Mouse (Mus musculus): ENCODE measurements around the gene Acap1. TPM values are rescaled to one million over a fixed set of nuclear protein-coding genes. Genes with fewer than 3 reads are reported as not detected.

Acap1 gene
- total and polyA plus RNA-seq, 3 experiments: 0.65 to 3.3 (median 1.1) TPM

- Histone ChIP-seq H3K79me2 (replicated peaks; ENCODE audit: control insufficient read depth, insufficient read depth, low read length) (no peaks in the 10 kb centered on the region), H3K4me3 (no peak overlapping the region), H3K36me3 (ENCODE audit: control insufficient read depth, insufficient read depth, low read length) (no peaks in the 10 kb centered on the region), H3K27ac (no peak overlapping the region), H3K27me3 (ENCODE audit: control insufficient read depth, insufficient read depth, low read length) (no peaks in the 10 kb centered on the region), H3K9ac (ENCODE audit: low read depth, low read length) (no peak overlapping the region), H3K4me1 (ENCODE audit: control insufficient read depth, insufficient read depth, low read length) (peaks cover 1% of the 10 kb centered on the region; the same call in 1 of the 2 replicates)
- no peak for DNase-seq
- intact Hi-C loops (cut with DNase I): loop anchor here (5.0 kb wide), 1 partner anchor 273 kb away; no protein-coding TSS in a partner anchor
- TF ChIP-seq EP300 (IDR thresholded peaks at IDR 0.05; ENCODE audit: insufficient read depth, low read depth, low read length): no peak
- TF ChIP-seq POLR2A (IDR thresholded peaks at IDR 0.05; ENCODE audit: insufficient read depth, low read depth, low read length): no peak
- no peak for TF ChIP-seq CTCF (IDR thresholded peaks at IDR 0.05)
- WGBS: 41% methylated on average over 4 of the region's 4 CpGs
These were observed 34.4 kb upstream of the Acap1 start for GRCm38 (mm10) chr11:69929712-69930111.

DNA sequence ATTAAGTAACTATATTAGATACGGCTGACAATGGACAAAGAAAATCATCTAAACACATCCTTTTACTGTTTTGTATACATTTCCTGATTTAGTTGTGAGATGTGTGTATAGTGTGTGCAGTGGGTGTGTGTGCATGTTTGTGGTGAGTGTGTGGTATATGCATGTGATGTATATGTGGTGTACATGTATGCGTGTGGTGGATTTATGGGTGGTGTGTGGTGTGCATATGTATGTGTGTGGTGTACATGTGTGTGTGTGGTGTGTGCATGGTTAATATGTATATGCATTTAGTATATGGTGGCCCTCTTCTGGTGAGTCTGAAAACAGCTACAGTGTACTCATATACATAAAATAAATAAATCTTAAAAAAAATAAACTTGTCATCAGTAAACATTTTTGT lies 32.2 kb upstream of the Acap1 start:
- no peaks in the 10 kb centered on the region for H3K36me3 ChIP-seq (ENCODE audit: control insufficient read depth, insufficient read depth, low read length)
- H3K4me3 ChIP-seq: no peak overlapping the region
- H3K79me2 ChIP-seq (replicated peaks; ENCODE audit: control insufficient read depth, insufficient read depth, low read length): no peaks in the 10 kb centered on the region
- H3K4me1 ChIP-seq (ENCODE audit: control insufficient read depth, insufficient read depth, low read length): no peaks in the 10 kb centered on the region; the same call in 1 of the 2 replicates
- no peak overlapping the region for H3K27ac ChIP-seq
- 95% methylated on average over 2 of the region's 2 CpGs for whole genome bisulfite sequencing
- TF ChIP-seq EP300 (IDR thresholded peaks at IDR 0.05; ENCODE audit: insufficient read depth, low read depth, low read length) (no peak), CTCF (IDR thresholded peaks at IDR 0.05) (no peak), POLR2A (IDR thresholded peaks at IDR 0.05; ENCODE audit: insufficient read depth, low read depth, low read length) (no peak)
- no peak for DNase-seq
- intact Hi-C loops (cut with DNase I): no loop called here
- H3K9ac ChIP-seq (ENCODE audit: low read depth, low read length): no peak overlapping the region
- no peaks in the 10 kb centered on the region for H3K27me3 ChIP-seq (ENCODE audit: control insufficient read depth, insufficient read depth, low read length)

DNA sequence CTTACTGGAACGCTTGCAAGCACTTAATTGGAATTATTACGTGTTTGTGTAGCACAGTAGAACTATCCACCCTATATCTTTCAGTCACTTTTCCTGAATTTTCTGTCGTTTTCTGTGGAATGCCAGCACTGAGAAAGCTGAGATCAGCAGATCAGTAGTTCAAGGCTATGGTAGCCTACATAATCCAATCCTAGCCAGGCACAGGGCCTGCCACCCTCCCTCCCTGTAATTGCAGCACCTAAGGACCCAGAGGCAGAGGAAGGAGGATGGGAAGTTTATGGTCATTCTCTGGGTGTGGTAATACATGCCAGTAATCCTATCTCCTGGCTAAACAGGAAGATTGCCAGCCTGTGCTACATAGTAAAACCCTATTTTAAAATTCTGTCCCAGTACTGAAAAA lies 27.5 kb upstream of the Acap1 start:
- intact Hi-C loops (cut with DNase I): loop anchor here (5.0 kb wide), 1 partner anchor 70 kb away; the partner anchor contains the start of gene Gabarap
- H3K4me3 ChIP-seq: no peak overlapping the region
- H3K9ac ChIP-seq (ENCODE audit: low read depth, low read length): no peak overlapping the region
- peaks cover 6% of the 10 kb centered on the region for H3K4me1 ChIP-seq (ENCODE audit: control insufficient read depth, insufficient read depth, low read length)
- H3K27ac ChIP-seq: peak overlapping the region; percentile 97
- 74% methylated on average over 3 of the region's 3 CpGs for WGBS
- no peaks in the 10 kb centered on the region for H3K27me3 ChIP-seq (ENCODE audit: control insufficient read depth, insufficient read depth, low read length)
- no peak for TF ChIP-seq CTCF (IDR thresholded peaks at IDR 0.05)
- no peak for DNase-seq
- H3K36me3 ChIP-seq (ENCODE audit: control insufficient read depth, insufficient read depth, low read length): peaks cover 12% of the 10 kb centered on the region; the same call in 1 of the 2 replicates
- H3K79me2 ChIP-seq (replicated peaks; ENCODE audit: control insufficient read depth, insufficient read depth, low read length): no peaks in the 10 kb centered on the region

- Histone ChIP-seq H3K79me2 (replicated peaks; ENCODE audit: control insufficient read depth, insufficient read depth, low read length) (no peaks in the 10 kb centered on the region), H3K4me1 (ENCODE audit: control insufficient read depth, insufficient read depth, low read length) (peaks cover 6% of the 10 kb centered on the region), H3K36me3 (ENCODE audit: control insufficient read depth, insufficient read depth, low read length) (peaks cover 12% of the 10 kb centered on the region; the same call in 1 of the 2 replicates), H3K27me3 (ENCODE audit: control insufficient read depth, insufficient read depth, low read length) (no peaks in the 10 kb centered on the region), H3K27ac (peak overlapping the region; percentile 97), H3K9ac (ENCODE audit: low read depth, low read length) (peak overlapping the region; percentile 79), H3K4me3 (peak overlapping the region; percentile 70)
- intact Hi-C loops (cut with DNase I): loop anchor here (5.0 kb wide), 1 partner anchor 70 kb away; the partner anchor contains the start of gene Gabarap
- 4% methylated on average over 12 of the region's 12 CpGs for WGBS
- DNase-seq: peak in 1 of 2 experiments; percentile 19
- TF ChIP-seq CTCF (IDR thresholded peaks at IDR 0.05): no peak
- no peak for TF ChIP-seq POLR2A (IDR thresholded peaks at IDR 0.05; ENCODE audit: insufficient read depth, low read depth, low read length)
These were observed 26.8 kb upstream of the Acap1 start for GRCm38 (mm10) chr11:69922012-69922756.

- DNase-seq: peak; percentile 100
- TF ChIP-seq CTCF (IDR thresholded peaks at IDR 0.05) (peak; percentile 81), POLR2A (IDR thresholded peaks at IDR 0.05; ENCODE audit: insufficient read depth, low read depth, low read length) (peak; percentile 99), EP300 (IDR thresholded peaks at IDR 0.05; ENCODE audit: insufficient read depth, low read depth, low read length) (peak; percentile 94)
- Histone ChIP-seq H3K36me3 (ENCODE audit: control insufficient read depth, insufficient read depth, low read length) (peaks cover 12% of the 10 kb centered on the region; the same call in 1 of the 2 replicates), H3K27me3 (ENCODE audit: control insufficient read depth, insufficient read depth, low read length) (no peaks in the 10 kb centered on the region), H3K79me2 (replicated peaks; ENCODE audit: control insufficient read depth, insufficient read depth, low read length) (no peaks in the 10 kb centered on the region), H3K9ac (ENCODE audit: low read depth, low read length) (peak within 1 kb of the TSS; percentile 98), H3K4me1 (ENCODE audit: control insufficient read depth, insufficient read depth, low read length) (peaks cover 6% of the 10 kb centered on the region), H3K27ac (peak within 1 kb of the TSS; percentile 97), H3K4me3 (peak within 1 kb of the TSS; percentile 71)
- intact Hi-C loops (cut with DNase I): loop anchor here (2.0 to 5.0 kb wide), 3 partner anchors 41 to 163 kb away; partner anchors contain the start of genes Gabarap, Kctd11 and Polr2a
- WGBS: under 1% methylated on average over 78 of the region's 78 CpGs
These were observed 26.0 kb upstream of the Acap1 start, which contains the start of gene Eif5a for GRCm38 (mm10) chr11:69921114-69922011. Gene Eif5a (minus strand): TSS chr11:69921958.

Data from heart, adult 2 months (tissue).